Mouse (Mus musculus) spleen, embryonic (tissue): ENCODE results near the gene 1700001O22Rik.

Experiments used
- CTCF ChIA-PET: fragments of 350-600 bp; sonication (Branson Sonifier 250); formaldehyde crosslinking; loops from one replicate; lab custom pipeline; 2022; lab: Charles Lee

1700001O22Rik gene

DNA sequence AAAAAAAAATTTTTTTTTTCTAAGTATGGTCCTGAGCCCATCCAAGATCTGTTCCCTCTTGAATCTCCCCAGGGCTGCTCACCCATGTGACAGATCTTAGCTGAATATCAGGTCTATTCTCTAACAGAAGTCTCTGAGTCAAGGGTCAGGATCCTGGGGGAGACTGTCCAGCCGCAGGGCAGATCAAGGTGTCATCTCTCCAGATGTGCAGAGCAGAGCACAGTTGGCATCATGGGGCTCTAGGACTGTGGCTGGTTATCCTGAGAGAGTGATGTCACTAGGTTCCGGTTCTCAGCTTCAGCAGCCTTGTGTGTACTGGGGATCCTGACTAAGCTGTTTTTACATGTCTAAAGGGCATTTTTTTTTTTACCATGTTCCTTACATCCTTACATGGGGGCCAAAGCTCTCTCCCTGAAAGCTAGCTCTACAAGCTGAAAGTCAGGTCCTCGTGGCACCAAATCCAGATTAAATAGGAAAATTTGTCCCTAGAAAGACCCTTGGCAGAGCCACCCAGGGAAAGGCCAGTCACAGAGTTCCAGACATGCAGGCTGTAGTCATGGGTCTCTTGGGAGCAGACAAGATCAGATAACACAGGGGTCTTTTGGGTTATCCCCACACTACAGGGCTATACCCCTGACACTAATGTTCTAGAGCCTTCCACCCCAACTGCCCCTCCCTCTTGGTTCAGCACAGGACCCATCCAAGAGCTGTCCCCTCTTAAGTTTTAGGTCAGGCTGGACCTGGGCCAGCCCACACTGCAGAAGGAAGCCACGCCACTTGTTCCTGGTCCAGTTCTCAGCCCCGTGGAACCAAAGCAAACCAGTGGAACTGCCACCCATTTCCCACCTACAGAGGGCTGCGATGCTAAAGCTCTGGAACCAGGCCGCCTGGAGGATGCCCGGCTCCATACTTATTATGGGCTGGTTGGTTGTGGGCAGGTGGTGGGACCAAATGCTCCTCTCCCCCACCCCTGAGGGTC, 20.9 kb downstream of the 1700001O22Rik start:
- CTCF ChIA-PET: interaction anchor here (0.6 kb wide), 1 partner anchor 46 kb away, joined by 8 read pairs; no protein-coding TSS in a partner anchor

DNA sequence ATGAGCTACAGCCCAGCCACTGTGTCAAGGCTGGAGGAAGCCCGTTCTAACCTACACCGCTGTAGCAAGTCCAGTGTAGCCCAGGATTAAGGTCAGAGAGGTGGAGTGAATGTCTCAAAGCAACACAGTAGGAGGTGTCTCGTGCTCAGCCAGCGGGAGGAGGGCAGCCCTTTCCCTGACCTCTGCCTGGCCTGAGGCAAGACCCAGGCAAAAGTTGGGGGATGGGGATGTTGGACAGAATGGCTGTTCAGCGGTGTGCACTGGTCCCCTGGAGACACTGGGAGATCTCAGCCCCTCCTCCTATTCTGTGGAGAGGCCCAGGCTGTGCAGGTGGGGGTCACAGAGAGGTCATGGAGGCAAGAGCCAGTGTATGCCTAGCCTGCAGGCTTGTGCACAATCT, 24.2 kb downstream of the 1700001O22Rik start:
- CTCF ChIA-PET: no interaction called here

DNA sequence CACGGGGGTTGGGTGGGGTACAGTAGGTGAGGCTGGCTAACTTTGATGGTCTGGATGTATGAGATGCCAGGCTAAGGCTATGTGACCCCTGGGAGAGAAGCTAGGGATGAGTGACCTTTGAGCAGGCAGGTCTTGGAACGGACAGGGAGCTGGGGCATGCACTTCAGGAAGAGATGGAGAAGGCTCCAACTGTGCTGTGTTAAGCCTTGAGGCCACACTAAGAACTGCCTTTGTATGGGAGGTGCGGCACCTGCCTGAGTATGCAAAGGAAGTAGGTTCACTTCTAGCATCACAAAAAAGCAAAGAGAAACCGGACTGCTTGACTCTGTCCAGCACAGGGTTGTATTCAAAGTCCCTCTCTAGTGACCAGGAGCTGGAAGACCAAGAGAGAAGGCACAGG, 25.2 kb downstream of the 1700001O22Rik start:
- CTCF ChIA-PET: interaction anchor here (0.7 kb wide), 1 partner anchor 173 kb away, joined by 10 read pairs; no protein-coding TSS in a partner anchor

DNA sequence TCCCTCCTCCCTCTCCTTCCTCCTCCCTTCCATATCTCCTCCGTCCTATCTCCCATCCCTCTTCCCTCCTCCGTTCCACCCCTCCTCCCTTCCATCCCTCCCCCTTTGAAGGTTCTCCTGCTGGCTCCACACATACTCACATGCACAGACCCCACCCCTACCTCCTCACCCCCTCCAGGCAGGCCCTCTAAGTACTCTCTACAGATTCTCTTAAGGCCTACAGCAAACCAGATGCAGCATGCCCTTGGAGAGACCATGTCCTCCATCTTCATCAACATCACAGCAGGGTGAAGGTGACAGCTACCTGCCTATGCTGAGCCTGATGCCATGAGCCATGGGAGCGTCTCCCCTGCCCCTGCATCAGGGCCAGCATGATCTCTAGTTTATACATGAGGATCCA, 26.2 kb downstream of the 1700001O22Rik start:
- CTCF ChIA-PET: no interaction called here

DNA sequence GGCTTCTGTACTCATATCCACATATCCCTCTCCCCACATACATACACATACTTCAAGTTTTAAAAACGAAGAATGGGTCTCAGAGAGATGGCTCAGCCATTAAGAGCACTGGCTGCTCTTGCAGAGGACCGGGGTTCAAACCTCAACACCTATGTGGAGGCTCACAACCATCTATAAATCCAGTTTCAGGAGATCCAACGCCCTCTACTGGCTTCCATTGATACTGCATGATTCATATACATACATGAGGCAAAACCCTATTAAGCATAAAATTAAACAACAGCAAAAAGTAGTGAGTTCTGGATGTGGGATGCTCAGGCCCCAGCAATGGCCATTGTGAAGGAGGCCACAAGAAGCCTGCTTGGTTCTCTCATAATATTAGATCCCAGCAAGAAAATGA, 27.5 kb downstream of the 1700001O22Rik start:
- CTCF ChIA-PET: no interaction called here

DNA sequence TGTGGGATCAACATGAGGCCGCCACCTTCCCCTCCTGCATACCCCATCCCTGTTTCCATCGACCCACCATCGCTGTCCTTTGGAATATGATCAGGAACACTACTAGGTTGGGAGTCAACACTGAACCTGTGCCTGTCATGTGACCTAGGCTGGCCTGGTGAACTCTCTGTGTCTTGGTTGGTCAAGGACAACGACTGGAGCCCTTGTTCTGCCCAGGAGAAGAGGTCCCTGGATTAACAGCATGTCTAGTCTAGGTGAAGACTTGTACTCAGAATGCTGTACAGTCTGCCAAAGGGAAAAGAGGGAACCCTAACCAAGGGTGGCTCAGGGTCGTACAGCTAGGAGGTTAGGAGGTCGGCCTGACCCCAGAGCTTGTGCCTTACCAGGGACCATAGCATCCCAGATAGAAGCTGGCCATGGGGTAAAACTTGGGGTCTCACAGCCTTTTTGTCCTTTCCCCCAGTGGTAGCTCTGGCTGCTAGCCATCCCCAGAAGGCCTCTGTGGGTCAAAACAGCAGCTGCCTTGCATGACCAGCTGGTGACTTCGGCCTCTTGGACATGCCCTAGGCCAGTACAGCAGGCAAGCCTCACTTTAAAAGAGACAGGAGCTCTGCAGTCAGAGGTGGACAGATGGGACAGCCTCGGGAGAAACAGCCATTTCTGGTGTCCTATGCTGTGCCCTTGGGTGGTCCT, 30.0 kb downstream of the 1700001O22Rik start:
- CTCF ChIA-PET: no interaction called here

DNA sequence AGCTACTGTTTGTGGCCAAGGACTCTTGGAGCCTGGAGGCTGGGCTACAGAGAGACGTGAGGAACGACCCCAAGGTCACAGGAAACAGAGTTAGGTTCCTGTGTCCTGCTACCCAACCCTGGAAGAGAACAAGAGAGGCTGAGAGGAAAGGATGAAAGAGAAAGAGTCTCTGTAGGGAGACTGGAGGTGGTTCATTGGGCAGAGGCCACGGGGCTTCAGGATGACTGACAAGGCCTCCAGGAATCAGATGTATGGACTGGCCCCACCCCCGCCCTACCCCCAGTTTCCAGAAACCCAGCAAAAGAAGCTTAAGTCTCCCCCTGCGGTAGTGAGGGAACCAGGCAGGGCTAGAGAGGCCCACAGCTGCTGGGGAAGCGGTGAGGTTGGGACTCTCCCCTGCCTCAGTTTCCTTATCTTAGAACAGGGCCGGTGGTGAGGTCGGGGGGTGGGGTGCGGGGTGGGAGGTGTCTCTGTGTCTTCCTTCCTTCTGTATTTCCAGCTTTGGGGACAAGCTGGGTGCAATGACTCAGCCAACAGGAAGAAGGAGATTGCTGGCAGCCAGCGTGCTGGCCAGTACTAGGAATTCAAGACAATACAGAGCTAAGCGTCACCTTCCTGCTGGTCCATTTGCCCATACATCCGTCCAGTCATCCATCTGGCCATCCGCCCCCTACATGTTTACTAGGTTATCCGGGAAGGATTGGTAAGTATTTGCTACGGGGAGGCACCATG, 30.7 kb downstream of the 1700001O22Rik start:
- CTCF ChIA-PET: no interaction called here

DNA sequence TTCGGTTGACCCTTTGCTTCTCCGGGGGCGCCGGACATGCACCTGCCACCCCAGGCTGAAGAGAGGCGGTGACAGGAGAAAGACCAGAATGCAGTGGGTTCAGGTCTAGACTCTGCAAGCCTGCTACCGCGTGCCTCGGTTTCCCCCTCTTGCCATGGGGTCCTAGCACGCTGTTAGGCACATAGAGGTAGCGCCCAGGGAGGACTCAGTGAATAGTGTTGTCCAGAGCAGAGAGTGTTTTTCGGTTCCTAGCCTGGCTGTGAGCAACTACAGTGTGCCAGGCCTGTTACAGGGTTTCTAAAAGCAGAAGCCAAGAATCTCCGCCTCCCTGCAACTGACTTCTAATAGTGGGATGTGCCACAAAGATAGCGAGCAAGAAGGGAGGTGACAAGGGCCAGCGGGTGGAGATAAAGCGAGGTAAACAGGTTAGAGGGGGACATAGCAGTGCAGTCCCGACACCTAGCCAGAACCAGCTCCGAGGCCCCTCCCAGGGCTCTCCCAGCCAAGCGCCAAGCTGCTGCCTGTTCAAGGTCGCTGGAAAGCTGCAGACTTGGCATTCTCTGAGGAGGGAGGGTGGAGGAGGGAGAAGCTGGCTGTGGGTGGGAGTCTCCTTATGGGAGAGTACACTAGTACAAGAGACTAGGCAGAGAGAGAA, 31.5 kb downstream of the 1700001O22Rik start:
- CTCF ChIA-PET: no interaction called here

DNA sequence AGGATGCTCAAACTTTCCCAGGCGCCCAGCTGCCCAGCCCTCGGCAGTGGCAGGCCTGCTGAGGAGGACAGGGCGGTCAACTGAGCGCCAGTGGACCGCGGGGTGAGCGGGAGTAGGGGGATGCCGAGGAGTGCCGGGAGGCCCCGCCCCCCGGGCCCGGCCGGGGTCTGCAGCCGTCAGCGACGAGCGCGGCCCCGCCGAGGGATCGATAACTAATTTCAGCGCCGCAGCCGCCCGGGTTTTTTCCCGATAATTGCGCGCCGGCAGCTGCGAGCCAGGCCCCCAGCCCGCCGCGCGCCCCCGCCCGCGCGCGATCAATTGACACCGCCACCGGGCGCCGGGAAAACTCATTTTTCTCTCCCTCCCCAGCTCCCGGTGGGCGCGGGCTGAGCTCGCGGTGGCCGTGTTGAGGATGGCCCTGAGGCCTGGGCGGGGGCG, 32.1 kb downstream of the 1700001O22Rik start:
- CTCF ChIA-PET: no interaction called here

DNA sequence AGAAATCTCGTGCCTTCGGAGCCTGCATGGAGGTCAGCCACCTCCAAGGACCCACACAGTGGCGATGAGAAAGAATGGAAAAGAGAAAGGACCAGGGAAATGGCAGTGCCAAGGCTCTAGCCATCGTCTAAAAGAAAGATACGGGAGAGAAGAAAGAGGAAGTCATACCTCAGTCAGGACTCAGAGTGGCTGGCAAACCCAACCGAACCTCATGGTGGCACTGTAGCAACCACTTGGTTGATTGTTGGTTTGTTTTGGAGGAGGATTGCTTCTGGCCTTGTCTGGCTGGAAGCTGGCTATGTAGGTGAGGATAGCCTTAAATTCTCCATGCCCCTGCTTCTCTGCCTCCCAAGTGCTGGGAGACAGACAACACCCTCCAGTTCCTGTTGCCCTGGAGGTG, 34.3 kb downstream of the 1700001O22Rik start:
- CTCF ChIA-PET: no interaction called here

DNA sequence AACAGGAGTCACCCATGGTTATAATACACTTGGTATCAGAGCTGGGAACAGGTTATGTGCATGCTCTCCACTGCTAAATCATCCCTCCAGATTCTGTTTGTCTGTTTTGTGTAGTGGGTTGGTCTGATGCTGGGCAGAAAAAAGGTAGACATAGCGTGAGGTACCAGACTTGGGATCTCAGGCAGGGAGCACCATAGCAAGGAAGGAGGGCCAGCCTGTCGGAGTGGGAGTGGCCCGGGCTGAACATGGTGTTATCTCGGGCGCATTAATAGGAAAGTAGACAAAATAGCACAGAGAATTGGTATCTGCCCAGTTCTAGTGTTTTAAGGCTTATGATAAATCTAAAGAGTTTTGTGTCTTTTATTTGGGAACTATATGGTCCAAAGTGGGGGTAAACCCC, 34.9 kb downstream of the 1700001O22Rik start:
- CTCF ChIA-PET: interaction anchor here (0.6 kb wide), 1 partner anchor 104 kb away, joined by 10 read pairs; no protein-coding TSS in a partner anchor

DNA sequence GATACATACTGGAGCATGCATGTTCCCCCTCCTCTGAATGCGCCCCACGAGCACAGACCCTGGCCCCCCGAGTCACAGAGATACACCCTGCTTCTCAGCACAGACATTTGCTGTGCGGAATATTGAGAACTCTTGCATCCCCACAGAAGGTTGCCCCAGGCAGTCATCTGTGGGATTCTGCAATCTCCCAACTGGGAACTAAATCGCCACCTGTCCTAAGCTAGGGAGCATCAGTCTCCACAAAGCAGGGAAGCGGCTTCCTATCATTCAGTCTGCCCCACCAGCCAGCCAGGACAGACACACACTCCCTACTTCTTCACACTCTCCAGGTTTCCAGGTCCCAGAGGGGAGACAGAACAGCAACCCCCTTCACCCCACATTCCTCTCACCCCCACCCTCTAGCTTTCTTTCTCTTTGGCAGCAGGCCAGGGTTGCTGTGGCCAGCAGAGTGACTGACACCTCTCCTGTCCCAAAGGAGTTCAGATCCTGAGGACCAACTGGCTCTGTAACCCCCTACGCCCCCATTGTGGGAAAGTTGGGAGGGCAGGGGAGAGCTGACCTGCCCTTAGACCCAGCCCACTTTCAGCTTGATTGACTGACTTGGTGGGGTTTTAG, 35.7 kb downstream of the 1700001O22Rik start:
- CTCF ChIA-PET: no interaction called here

DNA sequence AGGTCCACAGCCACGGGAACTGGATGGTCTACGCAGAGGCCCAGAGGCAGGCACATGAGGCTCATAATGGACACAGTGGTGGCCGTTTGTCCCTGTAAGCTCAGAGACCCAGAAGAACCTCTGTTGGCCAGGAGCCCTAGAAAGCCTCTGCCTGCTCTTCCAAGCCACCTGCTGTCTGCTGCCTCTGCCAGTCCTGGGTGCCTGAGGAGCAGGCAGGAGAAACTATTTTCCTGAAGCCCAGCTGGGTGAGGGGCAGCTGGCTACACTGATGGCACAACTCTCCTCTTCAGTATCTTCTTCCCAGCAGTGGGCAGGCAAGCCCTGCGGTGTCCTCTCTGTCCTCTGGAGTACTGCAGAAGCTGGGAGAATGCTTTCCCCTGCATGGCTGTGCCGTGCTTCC, 37.0 kb downstream of the 1700001O22Rik start:
- CTCF ChIA-PET: interaction anchor here (0.5 to 0.6 kb wide), 2 partner anchors 1264 to 1334 kb away, joined by 4 to 5 read pairs; no protein-coding TSS in a partner anchor

DNA sequence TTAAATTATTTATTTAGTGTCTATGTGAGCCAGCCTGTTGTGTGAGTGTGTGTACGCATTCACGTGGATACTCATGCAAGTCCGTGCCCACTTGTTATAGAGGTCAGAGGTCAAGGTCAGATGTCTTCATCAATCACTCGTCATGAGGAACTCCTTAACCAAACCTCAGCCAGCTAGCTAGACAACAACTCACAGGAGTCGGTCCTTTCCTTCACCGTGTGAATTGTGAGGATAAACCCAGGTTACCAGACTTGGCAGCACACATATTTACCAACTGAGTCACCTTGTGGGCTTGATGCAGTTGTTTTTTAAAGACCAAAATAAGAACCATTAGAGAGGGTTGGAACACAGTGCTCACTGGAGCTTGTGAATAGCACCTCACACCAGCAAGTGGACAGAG, 42.8 kb downstream of the 1700001O22Rik start:
- CTCF ChIA-PET: no interaction called here

DNA sequence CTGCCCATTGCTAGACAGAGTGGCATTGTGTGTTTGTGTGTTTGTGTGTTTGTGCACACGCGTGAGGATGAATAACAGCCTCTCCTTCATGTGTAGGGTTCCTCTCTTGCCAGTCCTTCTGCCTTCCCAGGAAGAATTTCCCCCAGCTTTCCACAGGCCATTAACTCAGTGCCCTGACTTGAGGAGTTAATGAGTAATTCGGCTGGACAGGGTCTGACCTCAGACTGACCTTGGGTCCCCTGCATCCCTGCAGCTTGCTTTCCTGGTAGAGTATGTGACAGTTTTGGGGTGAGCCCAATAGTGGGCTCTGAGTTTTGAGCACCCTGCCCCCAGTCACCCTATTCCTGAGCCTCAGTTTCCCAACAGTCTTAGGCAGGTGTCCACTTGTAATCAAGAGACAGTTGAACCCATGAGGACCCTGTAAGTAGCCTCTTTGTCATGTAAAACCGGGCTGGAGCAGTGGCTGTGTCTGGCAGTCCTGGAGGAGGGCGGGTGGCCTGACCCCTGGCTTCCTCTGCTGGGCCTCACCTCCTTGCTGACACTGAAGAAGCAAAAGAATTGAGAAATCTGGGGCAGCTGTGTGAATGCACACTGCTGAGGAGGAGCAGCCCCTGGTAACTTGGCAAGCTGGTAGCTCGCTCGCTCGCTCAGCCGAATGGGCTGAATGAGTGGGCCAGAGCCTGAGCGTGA, 43.5 kb downstream of the 1700001O22Rik start:
- CTCF ChIA-PET: no interaction called here

DNA sequence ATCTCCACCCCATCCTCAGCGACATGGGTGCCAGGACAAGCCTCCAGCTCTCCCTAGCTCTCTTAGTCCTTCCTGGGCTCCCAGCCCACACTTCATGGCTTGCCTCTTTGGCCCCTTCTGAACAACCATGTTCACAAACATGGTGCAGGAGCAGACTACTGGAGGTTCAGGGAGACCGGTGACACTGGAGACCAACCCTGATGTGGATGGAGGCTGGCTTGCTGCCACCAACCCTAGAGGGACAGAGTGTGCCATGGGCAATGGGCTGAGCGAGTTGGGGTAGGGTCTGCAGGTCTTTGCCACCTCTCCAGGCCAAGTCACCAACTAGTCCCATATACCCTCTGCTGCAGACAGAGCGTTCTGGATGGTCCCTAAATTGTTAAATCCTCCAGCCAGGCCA, 44.0 kb downstream of the 1700001O22Rik start:
- CTCF ChIA-PET: no interaction called here

DNA sequence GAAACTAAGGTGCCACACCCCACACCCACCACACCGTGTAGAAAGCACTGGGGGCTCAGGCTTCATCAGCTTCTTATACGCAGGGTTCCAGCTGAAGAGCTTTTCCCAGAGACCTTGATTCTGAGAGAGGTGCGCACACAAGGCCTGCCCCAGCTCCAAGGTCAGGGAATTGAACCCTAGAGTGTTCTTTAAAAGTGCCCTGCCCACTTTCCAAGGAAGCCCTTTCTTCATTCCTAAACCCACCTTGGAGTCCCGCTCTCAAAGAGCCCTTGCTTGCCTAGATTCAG, 44.4 kb downstream of the 1700001O22Rik start:
- CTCF ChIA-PET: no interaction called here

DNA sequence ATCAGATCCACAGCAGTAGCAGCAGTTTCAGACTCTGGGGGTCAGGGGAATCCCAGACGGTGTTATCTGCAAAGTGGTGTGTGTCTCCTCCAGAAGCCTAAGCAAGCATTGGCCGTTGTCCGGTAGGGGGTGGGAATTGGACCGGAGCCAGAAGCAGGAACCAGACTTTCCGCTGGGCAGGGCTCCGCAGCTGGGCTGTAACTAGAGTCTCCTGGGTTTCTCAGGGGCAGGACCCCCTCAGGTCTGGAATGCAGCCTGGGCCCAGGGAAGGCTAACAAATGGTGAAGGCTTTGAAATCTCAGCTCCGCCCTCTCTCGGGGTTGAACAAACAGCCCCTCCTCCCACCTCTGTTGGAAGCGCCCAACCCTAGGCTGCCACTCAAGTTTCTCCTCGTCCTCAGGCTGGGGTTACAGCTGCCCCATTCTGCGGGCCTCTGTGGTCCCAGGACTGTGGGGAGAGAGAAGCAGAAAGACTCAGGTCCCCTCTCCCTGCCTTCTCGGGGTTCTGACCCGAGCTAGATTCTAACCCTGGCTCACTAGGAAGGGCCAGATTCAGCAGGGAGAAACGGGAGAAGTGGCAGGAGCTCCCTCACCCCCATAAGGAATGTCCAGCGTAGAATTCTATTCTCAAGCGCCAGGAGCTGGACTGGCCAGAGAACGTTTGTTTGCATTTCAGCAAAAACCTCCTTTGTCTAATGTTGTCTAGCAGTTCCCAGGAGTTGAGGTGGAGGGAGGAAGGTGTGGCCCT, 44.9 kb downstream of the 1700001O22Rik start:
- CTCF ChIA-PET: no interaction called here

DNA sequence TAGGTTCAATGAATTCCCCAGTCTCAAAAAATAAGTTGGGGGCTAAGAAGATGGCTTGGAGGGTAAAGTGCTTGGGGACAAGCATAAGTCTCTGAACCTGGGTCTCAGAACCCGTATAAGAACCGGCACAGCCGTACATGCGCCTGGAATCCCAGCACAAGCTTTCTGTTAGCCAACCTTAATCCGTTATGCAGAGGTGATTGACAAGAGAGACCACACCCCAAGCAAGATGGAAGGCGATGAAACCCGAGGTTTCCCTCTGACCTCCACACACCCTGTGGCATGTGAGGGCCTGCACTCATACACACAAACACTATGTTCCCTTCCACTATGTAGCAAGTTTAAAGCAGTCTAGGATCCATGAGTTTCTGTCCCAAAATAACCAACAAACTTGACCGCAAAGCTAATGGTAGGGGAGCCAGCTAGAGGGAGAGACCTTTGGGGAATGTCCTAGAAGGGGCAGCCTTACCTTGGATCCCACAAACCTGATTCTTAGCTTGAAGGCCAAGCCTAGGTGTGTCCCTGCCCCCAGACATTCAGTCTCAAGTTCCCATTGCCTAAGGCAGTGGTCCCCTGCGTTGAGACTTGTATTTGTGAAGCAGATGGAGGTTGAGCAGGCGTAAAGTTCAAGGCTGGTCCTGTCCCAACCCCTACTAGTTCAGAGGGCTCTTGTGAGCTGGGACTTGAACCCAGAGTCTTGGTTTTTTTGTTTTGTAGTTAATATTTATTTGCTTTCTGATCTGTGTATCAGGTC, 46.3 kb downstream of the 1700001O22Rik start:
- CTCF ChIA-PET: no interaction called here
